Mouse (Mus musculus) layer of hippocampus, adult 6 months (tissue): ENCODE results near the gene Stox1. TPM values are rescaled to one million over a fixed set of nuclear protein-coding genes. Genes with fewer than 3 reads are reported as not detected.

Experiments used
- long read RNA-seq, 2 experiments: library from polyadenylated mRNA; unstranded; transcript quantifications; one replicate each; pipeline ENCODE4 v2.0.0; 2019 to 2020
- microRNA-seq: library from miRNA; unstranded; fragments of <30 nt; microRNA quantifications from one replicate; pipeline ENCODE4 v1.2.0, GENCODE M21; 2020
- polyA plus RNA-seq: library from polyadenylated mRNA; unstranded; fragments of <200 nt; fragmentation: Nextera tagmentation; gene quantifications from 2 replicates; pipeline ENCODE4 v1.2.3, GENCODE M21; 2021

The Stox1 gene
- 1.6 and 1.9 TPM in 2 replicates for polyA plus RNA-seq
- long read RNA-seq, experiment 1, partial matches to known transcripts = 3 of 4 reads
- long read RNA-seq, experiment 1, other reads (novel, unspliced or antisense) = 1 of 4 reads
- long read RNA-seq, experiment 2, partial matches to known transcripts = 1 of 9 reads
- long read RNA-seq, experiment 2, other reads (novel, unspliced or antisense) = 2 of 9 reads

DNA sequence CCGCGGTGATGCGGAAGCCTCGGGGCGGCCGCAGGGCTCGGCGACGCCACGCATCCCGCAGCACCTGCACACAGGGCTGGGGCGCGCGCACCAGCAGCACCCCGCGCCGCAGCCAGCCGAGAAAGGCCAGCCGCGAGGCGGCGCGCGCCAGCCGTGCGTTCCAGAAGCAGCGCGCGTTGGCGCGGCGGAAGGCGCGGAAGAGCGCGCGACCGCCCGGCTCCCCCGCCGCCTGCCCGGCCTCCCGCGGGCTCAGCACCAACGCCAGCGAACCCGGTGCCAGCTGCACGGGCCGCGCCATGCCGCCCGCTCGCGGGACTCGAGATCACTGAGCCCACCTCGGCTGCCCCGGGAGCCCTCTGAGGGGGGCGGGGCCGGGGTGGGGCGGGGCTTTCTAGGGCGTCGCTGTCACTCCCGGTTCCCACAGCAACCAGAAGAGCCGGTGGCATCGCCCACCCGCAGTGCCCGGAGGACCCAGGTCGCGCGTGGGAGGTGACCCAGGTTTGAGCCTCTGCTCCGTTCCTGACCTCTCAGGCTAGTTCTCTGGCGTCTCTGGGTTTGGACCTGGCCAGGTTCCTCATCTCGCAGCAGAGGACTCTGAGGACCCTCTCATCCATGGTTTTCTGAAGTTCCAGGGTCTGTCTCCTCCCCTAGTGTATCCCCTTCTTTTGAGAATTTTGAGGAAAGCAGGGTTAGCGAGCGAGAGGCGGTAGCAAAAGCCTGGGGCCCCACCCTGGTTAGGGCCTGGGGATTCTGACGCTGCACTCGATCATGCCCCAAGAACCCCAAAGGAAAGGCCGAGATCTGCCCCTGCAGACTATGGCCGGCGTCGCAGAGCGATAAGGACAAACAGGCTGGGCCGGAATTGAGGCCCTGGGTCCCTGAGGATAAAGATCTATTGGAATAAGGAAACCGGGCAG lies at the start of gene Stox1:
Gene Stox1, minus strand, starts transcription at position 358 of the 917 bp plus-strand sequence.

DNA sequence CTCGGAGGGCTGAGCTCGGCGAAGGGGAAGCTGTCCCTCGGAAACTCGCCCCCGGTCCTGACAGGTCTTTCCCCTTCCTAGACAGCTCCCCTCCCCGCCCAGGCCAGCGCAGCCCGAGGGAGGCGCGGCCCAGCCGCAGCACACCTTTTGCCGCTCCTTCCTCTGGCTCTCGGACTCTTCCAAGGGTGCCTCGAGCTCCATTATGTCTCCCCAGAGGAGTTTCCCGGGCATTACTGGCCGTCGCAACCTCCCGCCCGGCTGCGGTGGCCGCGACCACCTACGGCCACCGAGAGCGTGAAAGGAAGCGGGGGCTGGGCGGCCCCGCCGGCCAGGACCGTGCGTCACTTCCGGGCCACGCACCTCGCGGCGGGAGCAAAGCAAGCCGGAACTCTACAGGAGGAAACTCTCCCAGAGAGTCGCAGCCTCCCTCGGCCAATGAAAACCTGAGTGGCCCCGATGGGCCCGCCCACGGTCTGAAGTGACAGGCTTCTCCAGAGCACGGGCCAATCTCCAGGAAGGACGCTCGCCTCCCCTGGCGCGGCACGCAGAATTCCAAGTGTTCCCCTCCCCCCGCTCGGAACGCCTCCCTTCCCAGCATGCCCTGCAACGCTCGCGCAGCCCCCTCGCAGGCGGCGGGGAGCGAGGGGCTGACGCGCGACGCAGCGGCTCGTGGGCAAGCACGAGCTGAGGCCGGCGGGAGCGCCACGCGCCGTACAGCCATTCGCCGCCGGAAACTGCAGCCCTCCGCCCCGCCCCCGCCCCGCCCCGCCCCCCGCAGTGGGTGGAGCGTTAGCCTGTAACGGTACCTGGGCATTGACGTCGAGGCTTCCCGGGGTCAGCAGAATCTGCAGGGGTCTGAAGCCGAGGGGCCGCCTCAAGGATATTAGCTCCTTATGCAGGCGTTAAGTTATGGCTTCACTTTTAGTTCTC lies 74.8 kb downstream of the Stox1 start, which contains the start of gene Ddx50:
Gene Ddx50, minus strand, starts transcription at position 338 of the 930 bp plus-strand sequence.

Small RNAs within 50 kb of the gene (microRNA-seq; reads per million reads assigned to microRNA genes)
- not detected for gene Mir7215

Other genes starting within 250 kb of the Stox1 start
- 46.9 and 49.3 TPM in 2 replicates for gene Vps26a, start 239.3 kb downstream of the Stox1 start, polyA plus RNA-seq
- gene Srgn, start 198.7 kb downstream of the Stox1 start, polyA plus RNA-seq = 15.4 and 19.4 TPM in 2 replicates
- 61.2 and 73.1 TPM in 2 replicates for gene Kif1bp, start 147.7 kb downstream of the Stox1 start, polyA plus RNA-seq
- 4.3 and 4.7 TPM in 2 replicates for gene Ddx21, start 123.8 kb downstream of the Stox1 start, polyA plus RNA-seq
- 36.0 and 37.4 TPM in 2 replicates for gene Ddx50, start 74.9 kb downstream of the Stox1 start, polyA plus RNA-seq
- 15.8 and 18.9 TPM in 2 replicates for gene Ccar1, start 66.2 kb upstream of the Stox1 start, polyA plus RNA-seq
- 5.9 and 7.6 TPM in 2 replicates for gene Tet1, start 182.9 kb upstream of the Stox1 start, polyA plus RNA-seq
- 9.0 and 9.6 TPM in 2 replicates for gene Slc25a16, start 194.5 kb upstream of the Stox1 start, polyA plus RNA-seq
- 0.44 and 0.97 TPM in 2 replicates for gene Dna2, start 220.9 kb upstream of the Stox1 start, polyA plus RNA-seq